Mouse (Mus musculus) left cerebral cortex, adult 11 months (tissue): ENCODE results near the gene Catsperd.

ENCODE experiments used
- DNase-seq: peaks from one replicate; pipeline ENCODE4 v3.0.0; 2022; ENCODE audit warnings: low spot score

The Catsperd gene

DNA sequence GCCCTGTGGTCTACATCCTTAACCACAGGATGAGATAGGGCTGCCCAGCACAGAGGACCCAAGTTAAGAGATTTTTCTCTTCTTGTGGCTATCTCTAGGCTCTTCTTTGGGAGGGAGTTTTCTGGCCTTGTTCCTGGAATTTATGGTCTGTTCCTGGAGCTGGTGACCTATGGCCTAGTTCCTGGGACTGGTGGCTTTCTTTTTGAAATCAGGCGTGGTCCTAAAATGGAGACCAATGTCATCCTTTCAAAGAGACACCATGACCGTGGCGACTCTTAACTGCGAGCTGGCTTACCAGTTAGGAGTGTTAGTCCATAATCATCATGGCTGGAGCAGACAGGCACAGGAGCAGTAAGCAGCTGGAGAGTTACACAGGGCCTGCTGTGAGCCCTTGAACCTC is 38.4 kb downstream of the Catsperd start:
- no peak for DNase-seq

DNA sequence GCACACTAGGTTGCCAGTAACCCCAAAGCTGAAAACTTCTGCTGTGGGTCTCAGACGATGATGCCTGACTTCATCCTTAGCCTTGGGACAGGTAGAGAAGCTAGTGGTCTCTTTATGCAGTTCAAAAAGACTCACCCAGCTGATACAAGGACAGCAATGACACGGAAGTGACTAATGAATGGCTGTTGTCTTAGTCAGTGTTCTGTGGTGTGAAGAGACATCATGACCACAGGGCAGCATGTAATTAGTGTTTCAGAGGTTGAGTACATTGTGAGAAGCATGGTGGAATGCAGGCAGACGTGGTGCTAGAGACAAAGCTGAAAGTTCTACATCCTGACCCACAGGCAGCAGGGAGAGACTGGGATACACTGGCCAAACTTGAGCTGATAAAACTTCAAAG is 39.6 kb downstream of the Catsperd start:
- DNase-seq = no peak

DNA sequence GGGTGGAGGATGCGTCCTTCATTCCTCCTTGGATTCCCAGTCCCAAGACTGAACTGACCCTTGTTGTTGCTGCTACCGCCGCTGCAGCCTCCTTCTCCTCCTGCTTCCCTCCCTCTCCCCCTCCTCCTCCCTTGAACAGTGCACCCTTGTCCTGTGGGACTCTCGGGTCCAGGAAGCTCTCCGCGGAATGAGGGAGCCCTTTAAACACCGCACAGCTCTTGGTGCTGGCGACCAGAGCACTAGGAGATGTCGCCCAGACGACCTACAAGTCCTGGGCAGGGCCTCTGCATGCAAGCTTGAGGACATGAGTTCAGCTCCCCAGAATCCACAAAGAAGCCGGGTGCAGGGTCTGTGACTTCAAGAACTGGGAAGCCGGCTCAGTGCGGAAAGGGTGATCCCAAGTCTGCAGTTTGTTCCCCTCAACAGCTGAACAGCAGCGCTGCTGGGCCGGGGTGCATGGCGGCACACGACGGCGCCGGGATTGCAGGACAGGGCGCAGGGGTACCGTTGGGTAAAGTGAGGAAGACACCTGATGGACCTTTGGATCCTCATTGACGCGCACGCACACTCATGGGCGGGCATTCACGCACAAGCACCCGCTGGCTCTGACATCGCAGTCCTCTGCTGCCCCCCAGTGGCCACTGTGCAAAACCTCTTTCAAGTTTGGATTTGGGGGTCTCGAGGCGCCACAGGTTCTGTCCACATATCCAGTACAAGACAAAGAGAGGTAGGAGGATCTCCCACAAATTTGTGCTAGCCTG is 40.6 kb downstream of the Catsperd start:
- DNase-seq = peak; percentile 49

DNA sequence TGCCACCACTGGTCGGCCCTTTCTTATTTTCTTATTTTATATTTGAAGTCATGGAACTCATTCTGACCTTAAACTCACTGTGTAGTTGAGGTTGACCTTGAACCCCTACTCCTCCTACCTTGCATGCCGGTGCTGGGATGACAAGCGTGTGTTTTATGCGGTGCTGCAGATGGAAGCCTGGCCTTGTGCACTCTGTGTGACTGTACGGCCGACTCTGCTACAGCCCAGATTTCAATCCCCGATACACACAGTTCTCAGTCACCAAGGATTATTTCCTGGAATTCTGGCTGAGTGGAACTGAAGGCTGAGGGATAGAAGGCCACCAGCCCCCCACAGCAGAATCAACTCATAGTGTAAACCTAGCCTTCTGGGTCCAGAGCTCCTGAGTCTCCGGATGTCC is 41.8 kb downstream of the Catsperd start:
- DNase-seq = no peak

DNA sequence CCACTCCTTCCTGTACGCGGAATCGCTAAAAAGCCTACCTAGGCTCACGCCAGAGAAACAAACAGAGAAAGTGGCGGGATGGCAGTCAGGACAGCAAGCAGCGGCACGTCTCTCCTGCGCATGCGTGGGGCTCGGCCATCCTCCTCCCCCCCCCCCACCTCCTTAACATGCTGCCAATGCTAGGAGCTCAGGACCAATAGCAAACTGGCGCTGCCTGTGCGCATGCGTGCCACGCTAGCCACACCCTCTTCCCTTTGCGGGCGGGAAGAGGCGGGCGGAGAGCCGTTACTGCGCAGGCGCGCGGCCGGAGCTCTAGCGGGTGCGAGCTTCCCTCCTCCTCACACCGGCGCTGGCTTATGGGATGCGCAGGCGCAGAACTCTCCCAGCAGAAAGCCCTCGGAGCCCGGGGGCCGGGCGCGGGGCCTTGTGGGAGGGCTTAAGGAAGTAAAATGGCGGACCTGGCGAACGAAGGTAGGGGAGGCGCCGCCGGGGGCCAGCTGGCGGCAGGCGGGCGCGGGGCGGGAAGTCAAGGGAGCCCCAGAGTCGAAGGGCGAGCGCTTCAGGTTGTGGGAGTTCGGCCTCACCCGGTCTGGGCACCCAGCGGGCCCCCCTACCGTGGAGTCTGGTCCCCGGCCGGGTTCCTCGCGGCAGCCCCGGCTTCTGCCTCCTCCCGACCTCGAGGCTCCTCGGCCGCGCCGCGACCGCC is 45.2 kb downstream of the Catsperd start, which contains the start of gene Ranbp3:
TSS of gene Ranbp3 (plus strand) at position 354 of the 706 bp plus-strand sequence.
- peak; percentile 99 for DNase-seq

DNA sequence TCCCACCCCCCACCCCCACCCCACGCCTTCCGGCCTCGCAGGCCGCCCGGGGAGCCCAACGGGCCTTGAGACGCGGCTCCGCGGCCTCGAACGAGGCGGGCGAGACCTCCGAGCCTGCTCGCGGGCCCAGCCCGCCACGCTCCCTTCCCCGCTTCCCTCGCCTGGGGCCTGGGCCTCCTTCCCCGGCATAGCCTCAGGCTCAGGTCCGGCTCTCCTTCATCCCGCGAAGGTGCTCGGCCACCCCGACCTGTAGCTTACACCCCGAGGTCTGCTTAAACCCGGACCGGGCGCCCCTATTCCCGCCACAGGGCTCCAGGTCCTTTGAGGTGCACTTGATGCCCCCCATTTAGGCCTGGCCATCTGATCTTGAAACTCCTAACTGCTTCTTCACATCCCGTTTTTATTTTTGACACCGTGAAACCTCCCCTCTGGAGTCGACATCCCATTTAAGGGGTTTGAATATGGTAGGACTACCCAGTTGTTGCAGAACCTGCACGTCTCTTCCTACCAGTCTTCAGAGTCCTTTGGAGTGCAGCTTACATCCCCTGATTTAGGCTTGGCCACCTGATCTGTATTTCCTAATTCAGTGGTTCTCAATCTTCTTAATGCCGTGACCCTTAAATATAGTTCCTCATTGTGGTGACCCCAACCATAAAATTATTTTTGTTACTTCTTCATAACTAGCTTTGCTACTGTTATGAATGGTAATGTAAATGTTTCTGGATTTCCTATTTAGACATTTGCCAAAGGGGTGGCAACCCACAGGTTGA is 45.9 kb downstream of the Catsperd start:
- no peak for DNase-seq

DNA sequence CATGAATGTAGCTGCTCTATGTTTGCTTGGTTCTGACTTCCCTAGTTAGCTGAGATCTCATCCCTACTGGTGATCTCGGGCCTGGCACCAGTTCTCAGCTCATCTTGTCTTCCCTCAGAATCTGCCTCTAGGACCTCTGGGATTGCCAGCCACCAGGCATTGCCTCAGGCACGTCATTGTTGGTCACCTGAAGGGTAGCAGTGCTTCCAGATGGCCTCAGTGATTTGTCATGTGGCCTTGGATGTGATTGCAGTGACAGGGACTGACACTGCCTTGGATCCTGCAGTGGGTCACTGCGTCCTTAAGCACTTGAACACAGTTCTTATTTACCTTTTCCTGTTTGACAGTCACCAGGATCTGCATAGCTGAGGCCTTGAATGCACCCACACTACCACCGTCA is 53.8 kb downstream of the Catsperd start:
- no peak for DNase-seq

DNA sequence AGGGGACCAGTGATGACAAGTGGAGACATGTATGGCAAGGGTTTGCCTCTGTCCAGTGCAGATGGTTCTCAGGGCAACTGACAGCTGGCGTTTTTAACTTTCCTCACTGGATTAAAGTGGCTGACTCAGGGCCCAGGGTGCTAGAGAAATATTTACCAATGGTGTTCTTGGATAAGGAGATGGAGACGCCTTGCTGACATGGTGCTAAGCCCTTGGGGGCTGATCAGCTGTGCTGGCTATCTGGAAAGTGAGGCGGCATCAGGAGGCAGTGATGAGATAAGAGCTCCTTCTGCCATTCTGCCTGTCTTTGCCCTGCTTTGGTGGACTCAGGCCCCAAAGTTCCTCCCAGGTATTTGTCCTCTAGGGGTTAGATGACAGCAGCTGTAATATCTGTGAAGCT is 54.9 kb downstream of the Catsperd start:
- no peak for DNase-seq

DNA sequence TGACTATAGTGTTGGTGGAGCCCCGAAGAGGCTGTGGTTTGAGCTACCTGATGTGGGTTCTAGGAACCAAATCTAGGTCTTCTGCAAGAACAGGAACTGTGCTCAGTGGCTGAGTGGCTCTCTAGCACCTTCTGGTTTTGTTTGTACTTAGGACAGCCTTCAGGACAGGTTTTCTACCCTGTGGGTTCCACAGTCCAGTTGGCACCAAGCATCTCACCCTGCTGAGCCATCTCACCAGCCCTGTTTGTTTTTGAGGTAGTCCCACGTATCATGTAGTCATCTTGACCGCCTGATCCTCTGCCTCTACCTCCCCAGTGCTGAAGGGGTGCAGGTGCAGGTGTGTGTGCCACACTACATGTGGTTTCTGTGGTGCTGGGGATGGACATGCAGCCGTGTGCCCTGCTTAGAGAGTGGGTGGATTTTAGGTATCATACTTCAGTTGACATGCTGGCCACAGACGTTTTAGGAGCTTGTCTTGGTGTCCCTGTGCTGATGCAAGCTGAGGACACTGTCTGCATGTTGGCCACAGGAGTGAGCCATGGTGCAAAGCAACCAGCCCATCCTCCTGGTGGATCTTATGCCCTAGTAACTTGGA is 55.7 kb downstream of the Catsperd start:
- DNase-seq = no peak

DNA sequence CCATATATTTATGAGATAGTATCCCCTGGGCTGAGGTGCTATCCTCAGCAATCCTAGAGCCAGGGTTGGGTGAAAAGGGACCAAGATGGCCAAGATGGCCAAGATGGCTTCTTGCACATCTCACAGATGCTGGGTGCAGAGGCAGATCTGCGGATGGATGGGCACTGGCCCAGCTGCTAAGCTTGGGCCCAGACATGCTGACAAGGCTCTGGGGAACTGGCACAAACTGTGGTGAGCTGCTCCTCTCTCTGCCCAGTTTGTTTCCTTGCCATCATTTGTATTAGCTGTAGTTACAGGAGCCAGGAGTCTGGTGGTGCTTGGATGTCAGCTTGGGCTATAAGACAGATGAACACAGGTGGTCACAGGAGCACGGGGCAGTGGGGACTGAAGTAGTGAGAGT is 56.7 kb downstream of the Catsperd start:
- no peak for DNase-seq

DNA sequence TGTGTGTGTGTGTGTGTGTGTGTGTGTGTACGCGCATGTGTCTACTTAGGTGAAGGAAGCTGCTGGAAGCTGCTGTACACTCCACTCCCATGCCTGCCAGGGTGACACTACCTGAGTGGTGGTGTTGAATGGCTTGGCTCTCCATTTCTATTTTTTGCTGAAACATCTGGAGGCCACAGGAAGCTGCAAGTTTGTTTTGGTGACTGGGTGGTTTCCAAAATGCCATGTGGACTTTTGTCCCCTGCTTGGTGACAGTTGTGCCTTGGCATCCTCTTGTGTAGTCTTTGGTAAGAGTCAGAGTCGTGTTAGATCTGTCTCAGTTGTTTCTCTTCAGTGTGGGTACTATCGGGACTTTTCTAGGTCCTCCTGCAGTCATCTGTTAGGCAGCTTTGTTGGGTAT is 58.9 kb downstream of the Catsperd start:
- DNase-seq = no peak

DNA sequence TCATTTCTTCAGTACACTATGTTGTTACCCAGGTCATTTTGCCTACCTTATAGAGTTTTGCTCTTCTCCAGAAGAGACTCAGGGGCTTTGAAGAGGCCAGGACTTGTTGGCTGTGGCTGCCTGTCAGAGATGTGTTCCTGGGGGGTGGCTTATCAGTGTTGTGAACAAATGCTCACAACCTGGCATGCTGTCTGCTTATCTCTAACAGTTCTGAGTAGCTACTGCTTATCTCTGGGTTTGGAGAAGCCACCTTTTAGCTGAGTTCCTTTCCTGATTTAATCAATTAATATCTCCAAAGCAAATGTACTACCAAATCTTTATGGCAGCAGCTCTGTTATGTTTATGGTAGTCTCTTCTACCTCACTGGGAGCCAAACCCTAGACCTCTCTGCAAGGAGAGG is 60.1 kb downstream of the Catsperd start:
- DNase-seq = no peak

DNA sequence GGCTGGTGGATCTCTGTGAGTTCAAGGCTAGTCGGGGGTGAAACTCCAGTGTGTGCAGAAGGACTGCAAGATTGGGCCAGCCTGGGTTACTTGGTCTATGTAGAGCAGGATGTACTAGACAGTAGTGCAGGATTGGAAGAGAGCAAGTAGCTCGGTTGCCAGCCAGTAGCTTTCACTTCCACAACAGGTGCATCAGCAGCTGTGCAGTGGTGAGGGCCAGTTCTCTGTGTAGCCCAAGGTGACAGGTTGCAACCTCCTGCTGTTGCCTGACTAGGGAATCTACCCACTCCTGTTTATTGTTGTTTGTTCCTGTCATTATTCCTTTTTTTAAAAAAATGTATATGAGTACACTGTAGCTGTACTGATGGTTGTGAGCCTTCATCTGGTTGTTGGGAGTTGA is 60.7 kb downstream of the Catsperd start:
- no peak for DNase-seq

DNA sequence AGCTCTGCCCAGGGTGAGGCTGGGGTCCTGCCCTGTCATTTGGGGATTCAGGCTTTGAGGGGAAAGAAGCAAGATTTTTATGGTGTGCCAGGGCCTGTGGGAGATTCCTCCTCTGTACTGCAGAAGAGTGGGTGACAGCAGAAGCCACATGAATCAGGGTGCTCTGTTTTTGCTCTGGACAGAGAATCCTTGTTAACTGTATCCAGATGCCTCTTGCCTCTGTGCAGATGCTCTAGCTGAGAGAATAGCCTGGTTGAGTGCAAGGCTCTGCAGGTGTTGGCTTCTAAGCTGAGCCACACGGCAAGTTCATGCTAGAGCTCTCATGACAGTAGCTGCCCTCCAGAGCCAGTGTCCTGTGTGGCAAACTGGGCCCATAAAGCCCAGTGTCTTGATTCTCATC is 65.5 kb downstream of the Catsperd start:
- DNase-seq = no peak

DNA sequence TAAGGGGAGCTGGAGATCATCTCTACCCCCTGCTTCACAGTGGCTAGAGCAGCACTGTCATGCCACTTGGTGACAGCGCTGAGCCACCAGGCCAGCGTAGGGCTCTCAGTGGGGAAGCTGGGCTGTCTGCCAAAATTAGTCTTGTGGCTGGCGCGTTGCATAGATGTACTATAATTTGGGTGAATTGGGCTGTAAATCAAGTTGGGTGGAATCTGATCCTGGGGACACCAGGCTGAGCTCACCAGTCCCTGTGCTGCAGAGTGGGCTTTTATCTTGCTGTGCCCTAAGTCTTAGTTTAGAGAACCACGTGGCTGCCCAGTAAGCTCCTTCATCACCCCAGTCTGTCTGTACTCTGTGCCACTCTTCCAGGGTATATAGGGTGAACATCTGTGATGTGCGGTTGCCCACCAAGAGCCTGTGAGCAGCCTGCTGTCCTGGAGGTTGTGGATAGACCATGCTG is 65.9 kb downstream of the Catsperd start:
- peak; percentile 63 for DNase-seq

DNA sequence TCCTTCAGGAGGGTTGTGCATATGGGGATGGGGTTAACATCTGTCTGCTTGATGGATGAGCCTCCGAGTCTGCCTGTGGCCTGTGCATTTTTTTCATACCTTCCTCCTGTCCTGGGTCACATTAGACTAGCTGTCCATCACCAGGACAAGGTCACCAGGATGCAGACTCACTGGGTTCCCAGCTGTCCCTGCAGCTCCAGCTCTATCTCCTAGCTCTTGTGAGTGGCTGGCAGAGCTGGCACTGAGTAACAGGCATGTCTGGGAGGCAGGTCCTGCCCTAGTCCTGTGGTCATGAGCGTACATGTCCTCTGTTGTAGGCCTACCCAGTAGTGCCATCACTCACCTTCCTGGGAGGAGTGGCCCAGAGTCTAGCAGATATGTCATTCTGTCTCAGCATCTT is 72.5 kb downstream of the Catsperd start:
- DNase-seq = no peak

DNA sequence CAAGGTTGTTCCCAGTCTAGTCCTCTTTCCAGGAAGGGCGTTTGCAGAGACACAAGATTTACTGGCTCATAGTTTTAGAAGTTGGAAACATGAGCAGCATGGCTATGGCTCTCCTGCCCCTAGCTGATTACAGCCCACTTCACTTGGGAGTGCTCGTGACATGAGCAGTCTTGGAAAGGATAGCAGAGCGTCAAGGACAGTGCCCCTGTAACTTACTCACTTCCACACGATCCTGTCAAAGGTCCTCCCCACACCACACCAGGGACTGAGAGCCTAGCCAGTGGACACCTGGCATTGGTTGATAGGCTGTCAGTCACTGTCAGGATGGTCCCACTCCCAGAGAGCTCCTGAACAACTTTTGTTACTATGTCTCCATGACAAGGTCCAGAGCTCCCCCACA is 75.1 kb downstream of the Catsperd start:
- DNase-seq = no peak

DNA sequence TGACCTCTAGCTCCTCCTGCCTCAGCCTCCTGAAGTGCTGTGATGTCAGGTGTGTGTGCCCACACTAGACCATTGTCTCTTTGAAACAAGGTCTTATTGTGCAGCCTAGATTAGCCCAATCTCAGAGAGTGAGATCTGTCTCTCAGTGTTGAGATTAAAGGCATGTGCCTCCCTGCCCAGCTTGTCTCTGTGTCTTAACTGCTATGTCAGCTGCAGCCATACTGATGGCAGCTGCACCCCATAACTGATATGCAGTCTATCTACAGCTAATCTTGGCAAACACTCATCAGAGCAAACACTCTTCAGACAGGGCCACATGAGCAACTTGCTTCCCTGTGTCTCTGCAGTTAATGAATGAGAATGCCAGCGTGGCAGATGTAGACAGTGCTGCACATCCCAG is 78.6 kb downstream of the Catsperd start:
- no peak for DNase-seq

DNA sequence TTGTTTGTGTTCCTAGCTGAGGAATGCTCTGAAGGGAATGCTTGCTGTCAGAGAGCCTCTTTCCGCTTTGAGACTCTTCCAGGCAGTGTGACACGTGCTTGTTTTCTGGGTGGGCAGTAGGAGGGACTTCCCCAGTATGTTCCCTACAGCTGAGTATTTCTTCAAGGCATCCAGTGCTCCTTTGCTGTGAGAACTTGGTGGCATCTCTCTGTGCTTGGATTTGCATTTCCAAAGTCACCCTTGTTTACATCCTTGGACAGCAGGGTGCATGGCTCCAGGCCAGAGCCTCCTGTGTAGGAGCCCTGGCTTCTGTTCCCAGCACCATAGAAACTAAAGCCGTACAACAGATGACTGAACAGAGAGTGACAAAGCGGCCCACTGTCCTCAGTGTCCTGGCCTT is 80.7 kb downstream of the Catsperd start:
- DNase-seq = no peak

DNA sequence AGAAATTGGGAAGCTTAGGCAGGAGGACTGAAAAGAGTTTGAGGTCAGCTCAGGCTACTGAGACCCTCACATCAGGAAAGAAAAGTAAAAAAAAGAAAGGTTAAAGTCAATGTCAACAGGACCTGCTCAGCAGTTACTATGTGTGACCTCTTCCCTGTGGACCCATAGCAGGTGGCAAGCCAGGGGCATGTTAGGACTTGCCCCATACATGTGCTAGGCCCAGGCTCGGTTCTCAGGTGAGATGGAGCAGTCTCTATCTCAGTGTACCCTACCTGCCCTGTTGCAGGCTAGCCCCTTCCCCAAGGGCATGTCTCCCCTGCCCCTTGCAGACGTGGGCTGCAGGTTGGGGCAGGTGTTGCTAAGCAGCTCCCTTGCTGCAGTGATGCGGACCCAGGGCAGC is 81.8 kb downstream of the Catsperd start:
- no peak for DNase-seq
